Mouse (Mus musculus) heart, adult 2 months (tissue): Measurements from ENCODE around the gene Col2a1. TPM values are rescaled to one million over a fixed set of nuclear protein-coding genes. Genes with fewer than 3 reads are reported as not detected.

ENCODE experiments used
- DNase-seq, 2 experiments: peaks; one replicate each; pipeline ENCODE4 v3.0.0; 2021
- H3K27ac ChIP-seq: fragments of 200-600 bp; 2 replicates; pipeline ENCODE4 v1.8.1; 2022
- H3K27me3 ChIP-seq: fragments of 200-500 bp; 2 replicates; pipeline ENCODE4 v1.6.1; 2012; ENCODE audit warnings: mild to moderate bottlenecking, low read length, inconsistent platforms, mixed read lengths; ENCODE audit not compliant: control insufficient read depth, insufficient read depth
- H3K36me3 ChIP-seq: fragments of 200-500 bp; 2 replicates; pipeline ENCODE4 v1.6.1; 2012; ENCODE audit warnings: low read length, inconsistent platforms; ENCODE audit not compliant: control insufficient read depth, insufficient read depth
- H3K4me1 ChIP-seq: fragments of 200-500 bp; 2 replicates; pipeline ENCODE4 v1.6.1; 2011; ENCODE audit warnings: low read length; ENCODE audit not compliant: control insufficient read depth, insufficient read depth
- H3K4me3 ChIP-seq: fragments of 200-600 bp; 2 replicates; pipeline ENCODE4 v1.8.1; 2022
- H3K79me2 ChIP-seq: fragments of 200-500 bp; replicated peaks from 2 replicates; pipeline ENCODE4 v1.6.1; 2012; ENCODE audit warnings: mild to moderate bottlenecking, inconsistent platforms, low read length, moderate library complexity, mixed read lengths; ENCODE audit not compliant: control insufficient read depth, insufficient read depth
- H3K9ac ChIP-seq: fragments of 200-500 bp; 2 replicates; pipeline ENCODE4 v1.6.1; 2012; ENCODE audit warnings: low read depth, mild to moderate bottlenecking, control low read depth, inconsistent platforms, low read length, mixed read lengths
- CTCF ChIP-seq: fragments of 200-600 bp; IDR thresholded peaks from 2 replicates; pipeline ENCODE4 v1.8.1; 2022; ENCODE audit warnings: antibody characterized with exemption, mild to moderate bottlenecking, moderate library complexity
- EP300 ChIP-seq: fragments of 200-500 bp; IDR thresholded peaks from 2 replicates; pipeline ENCODE4 v1.6.1; 2011; ENCODE audit warnings: low read depth, low read length, control low read depth; ENCODE audit not compliant: insufficient read depth
- POLR2A ChIP-seq: fragments of 200-500 bp; IDR thresholded peaks from 2 replicates; pipeline ENCODE4 v1.6.1; 2011; ENCODE audit warnings: mild to moderate bottlenecking, low read depth, low read length, control low read depth; ENCODE audit not compliant: insufficient read depth
- WGBS: fragments of 180-500 bp; shearing (Covaris S2); methylation state at CpG from one replicate; pipeline ENCODE4 v1.1.7; 2018; 5-methylcytosine and 5-hydroxymethylcytosine counted together
- intact Hi-C: fragments of 180-260 bp; cut with DNase I; formaldehyde crosslinking; loops from one replicate; pipeline ENCODE4 v1.15.1; 2025
- polyA plus RNA-seq: library from polyadenylated mRNA; depleted of rRNA; stranded (reverse); fragments of >200 nt; gene quantifications from 2 replicates; pipeline ENCODE4 v1.2.3, GENCODE M21; 2012
- total RNA-seq, 2 experiments: library from RNA; stranded (reverse); gene quantifications; 2 replicates each; pipeline ENCODE4 v1.2.3; 2021

Col2a1 gene
- total and polyA plus RNA-seq, 3 experiments, result 0.27 to 0.61 (median 0.37) TPM

DNA sequence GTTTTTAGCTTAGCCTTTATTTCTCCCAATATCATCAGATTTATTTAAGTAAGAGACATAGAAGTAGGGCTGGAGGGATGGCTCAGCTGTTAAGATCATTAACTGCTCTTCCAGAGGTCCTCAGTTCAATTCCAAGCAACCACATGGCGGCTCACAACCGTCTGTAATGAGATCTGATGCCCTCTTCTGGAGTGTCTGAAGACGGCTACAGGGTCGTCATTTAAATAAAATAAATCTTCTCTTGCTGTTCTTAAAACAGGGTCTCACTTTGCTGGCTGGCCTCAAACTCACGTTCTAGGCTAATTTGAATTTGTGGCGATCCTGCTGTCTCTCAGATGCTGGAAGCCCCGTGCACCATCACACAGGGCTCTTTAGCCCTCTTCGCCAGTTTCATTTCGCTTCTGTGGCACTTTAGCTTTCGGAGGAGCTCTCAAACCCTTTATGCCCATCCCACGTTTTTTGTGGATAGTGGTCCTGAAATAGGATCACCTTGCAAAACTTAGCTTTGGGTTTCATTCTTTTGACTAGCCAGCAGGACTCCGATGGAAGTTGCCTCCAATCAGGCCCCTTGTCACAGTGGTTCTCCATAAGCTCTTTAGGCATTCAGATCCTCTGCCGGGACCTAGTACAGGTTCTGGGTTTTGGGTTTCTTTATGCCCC, 41.0 kb downstream of the Col2a1 start:
- H3K27ac ChIP-seq, result peak overlapping the region; percentile 93

DNA sequence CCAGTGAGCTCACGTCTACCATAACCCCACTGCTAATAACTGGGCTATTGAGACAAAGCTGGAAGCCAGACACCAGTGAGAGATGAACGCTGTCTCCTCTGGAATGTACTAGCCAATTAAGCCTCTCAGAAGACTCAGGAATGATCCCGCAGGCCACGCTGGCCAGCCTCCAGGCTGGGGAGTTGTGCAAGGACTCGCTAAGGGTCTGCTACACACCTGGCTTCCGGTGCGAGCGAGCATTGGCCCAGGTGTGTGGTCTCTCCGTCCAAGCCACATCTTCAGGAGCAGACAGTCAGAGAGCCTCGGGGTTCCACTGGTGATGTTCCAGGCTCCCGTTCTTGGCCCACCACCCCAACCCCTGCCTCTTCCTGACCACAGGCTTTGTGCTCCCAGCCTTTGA, 48.1 kb downstream of the Col2a1 start:
- Histone ChIP-seq H3K27ac (no peak overlapping the region), H3K4me3 (no peak overlapping the region), H3K27me3 (no peaks in the 10 kb centered on the region), H3K9ac (no peak overlapping the region), H3K4me1 (no peaks in the 10 kb centered on the region; the same call in 1 of the 2 replicates), H3K36me3 (no peaks in the 10 kb centered on the region), H3K79me2 (no peaks in the 10 kb centered on the region)
- intact Hi-C loops, result no loop called here
- WGBS, result 71% methylated on average over 11 of the region's 11 CpGs
- TF ChIP-seq EP300, result no peak
- no peak for TF ChIP-seq POLR2A
- no peak for TF ChIP-seq CTCF
- no peak for DNase-seq

More for the DNA sequence above, 41.0 kb downstream of the Col2a1 start:
- Histone ChIP-seq H3K9ac (peak overlapping the region; percentile 84), H3K79me2 (no peaks in the 10 kb centered on the region), H3K4me1 (no peaks in the 10 kb centered on the region), H3K27me3 (no peaks in the 10 kb centered on the region), H3K4me3 (peak overlapping the region; percentile 95), H3K36me3 (no peaks in the 10 kb centered on the region)
- TF ChIP-seq CTCF, result peak; percentile 43
- no peak for TF ChIP-seq EP300
- TF ChIP-seq POLR2A, result no peak
- DNase-seq, result no peak
- 9% methylated on average over 13 of the region's 13 CpGs for WGBS
- intact Hi-C loops, result loop anchor here (5.0 kb wide), 2 partner anchors 176 to 716 kb away; partner anchors contain the start of genes Amigo2 and Pced1b

GRCm38 (mm10) chr15:97955742-97956141, 48.8 kb downstream of the Col2a1 start:
- Histone ChIP-seq H3K4me3 (no peak overlapping the region), H3K4me1 (no peaks in the 10 kb centered on the region; the same call in 1 of the 2 replicates), H3K27me3 (no peaks in the 10 kb centered on the region), H3K79me2 (no peaks in the 10 kb centered on the region), H3K36me3 (no peaks in the 10 kb centered on the region), H3K9ac (no peak overlapping the region), H3K27ac (no peak overlapping the region)
- TF ChIP-seq CTCF, result no peak
- TF ChIP-seq EP300, result no peak
- TF ChIP-seq POLR2A, result no peak
- WGBS, result 41% methylated on average over 4 of the region's 4 CpGs
- no peak for DNase-seq
- intact Hi-C loops, result no loop called here

GRCm38 (mm10) chr15:97955286-97955685, 49.2 kb downstream of the Col2a1 start:
- Histone ChIP-seq H3K4me3 (no peak overlapping the region), H3K9ac (no peak overlapping the region), H3K36me3 (no peaks in the 10 kb centered on the region), H3K79me2 (no peaks in the 10 kb centered on the region), H3K27ac (no peak overlapping the region), H3K27me3 (no peaks in the 10 kb centered on the region), H3K4me1 (no peaks in the 10 kb centered on the region; the same call in 1 of the 2 replicates)
- no peak for DNase-seq
- 23% methylated on average over 1 of the region's 1 CpGs for WGBS
- TF ChIP-seq EP300 (no peak), CTCF (no peak), POLR2A (no peak)
- intact Hi-C loops, result no loop called here

GRCm38 (mm10) chr15:97954671-97955070, 49.8 kb downstream of the Col2a1 start:
- WGBS, result 77% methylated on average over 8 of the region's 8 CpGs
- Histone ChIP-seq H3K79me2 (no peaks in the 10 kb centered on the region), H3K27ac (no peak overlapping the region), H3K9ac (no peak overlapping the region), H3K27me3 (no peaks in the 10 kb centered on the region), H3K36me3 (no peaks in the 10 kb centered on the region), H3K4me1 (no peaks in the 10 kb centered on the region; the same call in 1 of the 2 replicates), H3K4me3 (no peak overlapping the region)
- intact Hi-C loops, result loop anchor here (5.0 kb wide), 4 partner anchors 82 to 237 kb away; no protein-coding TSS in a partner anchor
- TF ChIP-seq EP300 (no peak), CTCF (no peak), POLR2A (no peak)
- no peak for DNase-seq

DNA sequence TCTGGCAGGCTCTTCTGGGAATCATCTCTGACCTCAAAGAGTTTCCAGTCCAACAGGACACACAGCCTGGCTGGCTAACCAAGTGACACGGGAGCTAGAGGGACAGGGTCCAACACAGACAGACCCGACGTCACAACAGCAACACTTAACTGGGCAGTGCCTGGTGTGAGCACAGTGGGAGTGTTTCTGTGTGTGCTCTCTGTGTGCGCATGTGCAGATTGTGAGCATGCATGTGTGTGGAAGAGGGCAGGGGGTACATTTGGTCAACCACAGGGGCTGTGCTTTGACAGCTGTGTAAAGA, 51.7 kb downstream of the Col2a1 start:
- TF ChIP-seq POLR2A (no peak), EP300 (no peak)
- Histone ChIP-seq H3K36me3 (no peaks in the 10 kb centered on the region), H3K27ac (no peak overlapping the region), H3K9ac (no peak overlapping the region), H3K4me3 (no peak overlapping the region), H3K79me2 (no peaks in the 10 kb centered on the region), H3K27me3 (no peaks in the 10 kb centered on the region), H3K4me1 (no peaks in the 10 kb centered on the region; the same call in 1 of the 2 replicates)
- DNase-seq, result no peak
- 51% methylated on average over 4 of the region's 4 CpGs for WGBS
- intact Hi-C loops, result loop anchor here (1.0 to 5.0 kb wide), 5 partner anchors 81 to 236 kb away; no protein-coding TSS in a partner anchor
